Mouse (Mus musculus) forebrain, embryonic 15.5 days (tissue): ENCODE measurements around the gene Gpi1. TPM values are rescaled to one million over a fixed set of nuclear protein-coding genes. Genes with fewer than 3 reads are reported as not detected.

Experiments used
- ATAC-seq: fragments of 200-750 bp; cut with Nextera tagmentation; replicated peaks from 2 replicates; pipeline ENCODE4 v1.8.0; 2017; ENCODE audit warnings: mild to moderate bottlenecking, moderate TSS enrichment, moderate library complexity
- H3K27ac ChIP-seq: fragments of 300-500 bp; sonication (generic); replicated peaks from 2 replicates; pipeline ENCODE4 v1.5.1; 2015; ENCODE audit warnings: mild to moderate bottlenecking, inconsistent platforms
- H3K27me3 ChIP-seq: fragments of 300-500 bp; sonication (generic); 2 replicates; pipeline ENCODE4 v1.6.1; 2015; ENCODE audit warnings: inconsistent platforms
- H3K36me3 ChIP-seq: fragments of 300-500 bp; sonication (generic); 2 replicates; pipeline ENCODE4 v1.6.1; 2015; ENCODE audit warnings: mild to moderate bottlenecking, inconsistent platforms
- H3K4me1 ChIP-seq: fragments of 300-500 bp; sonication (generic); 2 replicates; pipeline ENCODE4 v1.6.1; 2015; ENCODE audit warnings: inconsistent platforms
- H3K4me2 ChIP-seq: fragments of 300-500 bp; sonication (generic); replicated peaks from 2 replicates; pipeline ENCODE4 v1.6.1; 2015; ENCODE audit warnings: mild to moderate bottlenecking, inconsistent platforms
- H3K4me3 ChIP-seq: fragments of 300-500 bp; sonication (generic); 2 replicates; pipeline ENCODE4 v1.5.1; 2015; ENCODE audit warnings: mild to moderate bottlenecking, inconsistent platforms
- H3K9ac ChIP-seq: fragments of 300-500 bp; sonication (generic); replicated peaks from 2 replicates; pipeline ENCODE4 v1.6.1; 2015; ENCODE audit warnings: mild to moderate bottlenecking, inconsistent platforms
- H3K9me3 ChIP-seq: fragments of 300-500 bp; sonication (generic); 2 replicates; pipeline ENCODE4 v1.6.1; 2016; ENCODE audit warnings: inconsistent platforms
- WGBS: fragments of 180-500 bp; shearing (Covaris S2); methylation state at CpG from one replicate; pipeline ENCODE4 v1.1.7; 2015; ENCODE audit warnings: mixed read lengths; 5-methylcytosine and 5-hydroxymethylcytosine counted together
- polyA plus RNA-seq: library from polyadenylated mRNA; unstranded; fragments of >200 nt; fragmentation: Nextera tagmentation; extraction: Ambion mirVana; gene quantifications from 2 replicates; pipeline ENCODE4 v1.2.1, GENCODE M21; 2015

The Gpi1 gene
- 173 and 180 TPM in 2 replicates for polyA plus RNA-seq

DNA sequence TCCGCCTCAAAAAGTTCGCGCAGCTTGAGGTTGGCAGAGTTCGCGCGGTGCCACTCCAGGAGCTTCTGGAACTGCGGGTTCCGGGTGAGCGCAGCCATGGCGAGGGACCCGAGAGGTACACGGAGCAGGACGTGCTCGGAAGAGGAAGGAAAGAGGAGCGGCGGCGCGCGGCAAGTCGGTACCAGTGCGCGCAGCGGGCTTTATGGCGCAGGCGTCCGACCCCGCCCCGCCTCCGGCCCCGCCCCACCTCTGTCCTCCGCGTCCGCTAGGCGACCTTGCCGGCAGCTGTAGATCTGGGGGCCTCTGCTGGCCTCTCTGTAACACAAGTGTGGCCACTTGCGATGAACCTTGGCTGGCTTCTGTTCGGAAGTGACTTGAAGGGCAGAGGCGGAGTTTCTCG is at the start of gene Gpi1:
TSS of gene Gpi1 (minus strand) at position 221 of the 400 bp plus-strand sequence.
- peaks cover 29% of the 10 kb centered on the region for H3K4me1 ChIP-seq
- under 1% methylated on average over 39 of the region's 39 CpGs for WGBS
- ATAC-seq, result peak; percentile 50

DNA sequence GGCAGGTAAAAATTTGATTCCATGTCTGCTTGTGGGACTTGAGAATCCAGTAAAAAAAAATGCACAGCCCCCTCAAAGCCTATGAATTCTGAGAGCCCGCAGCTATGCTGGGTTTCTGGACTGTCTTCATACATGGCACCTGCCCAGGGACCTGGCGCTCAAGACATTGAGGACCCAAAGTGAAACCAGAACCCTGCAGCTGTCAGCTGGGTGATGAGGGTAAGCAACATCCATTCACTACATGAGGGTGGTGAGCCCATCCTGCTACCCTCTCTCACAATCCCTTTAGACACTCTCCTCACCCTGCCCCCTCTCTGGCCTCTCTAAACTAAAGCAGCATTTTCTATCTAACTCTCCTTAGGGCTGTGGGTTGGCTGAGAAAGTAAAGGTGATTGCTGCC is 47.5 kb upstream of the Gpi1 start:
- H3K4me2 ChIP-seq, result no peak overlapping the region

More for the DNA sequence above, at the start of gene Gpi1:
- Histone ChIP-seq H3K9ac (peak within 1 kb of the TSS; percentile 65), H3K27me3 (no peaks in the 10 kb centered on the region), H3K36me3 (peaks cover 10% of the 10 kb centered on the region), H3K4me3 (peak within 1 kb of the TSS; percentile 66), H3K27ac (peak within 1 kb of the TSS; percentile 67), H3K4me2 (peak within 1 kb of the TSS; percentile 76), H3K9me3 (no peaks in the 10 kb centered on the region)

DNA sequence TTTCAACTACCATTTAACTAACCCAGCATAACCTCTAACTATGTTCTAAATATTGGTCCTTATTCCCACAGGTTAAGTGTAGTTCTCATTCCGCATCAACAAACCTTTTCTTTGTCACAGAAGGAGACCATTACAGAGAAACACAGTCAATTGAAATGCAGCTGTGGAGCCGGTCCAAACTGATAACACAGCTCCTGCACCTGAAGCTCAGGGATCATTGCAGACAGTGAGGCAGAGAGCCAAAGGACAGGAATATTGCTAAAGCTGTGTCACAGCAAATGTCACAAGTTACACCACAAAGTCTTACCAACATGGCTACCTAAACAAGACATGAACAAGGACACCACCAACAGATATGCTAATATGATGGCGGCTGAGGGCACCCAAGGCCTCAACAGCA is 45.9 kb upstream of the Gpi1 start:
- no peaks in the 10 kb centered on the region for H3K9me3 ChIP-seq
- no peak for ATAC-seq
- H3K27me3 ChIP-seq, result no peaks in the 10 kb centered on the region
- no peak overlapping the region for H3K9ac ChIP-seq
- peaks cover 3% of the 10 kb centered on the region for H3K36me3 ChIP-seq
- no peak overlapping the region for H3K4me2 ChIP-seq
- 83% methylated on average over 3 of the region's 3 CpGs for WGBS
- H3K4me1 ChIP-seq, result no peaks in the 10 kb centered on the region
- H3K27ac ChIP-seq, result no peak overlapping the region
- H3K4me3 ChIP-seq, result no peak overlapping the region

More for the DNA sequence above, 47.5 kb upstream of the Gpi1 start:
- no peak overlapping the region for H3K27ac ChIP-seq
- WGBS, result 92% methylated on average over 2 of the region's 2 CpGs
- ATAC-seq, result no peak
- no peaks in the 10 kb centered on the region for H3K9me3 ChIP-seq
- peaks cover 3% of the 10 kb centered on the region for H3K36me3 ChIP-seq
- H3K4me1 ChIP-seq, result no peaks in the 10 kb centered on the region
- H3K9ac ChIP-seq, result no peak overlapping the region
- H3K27me3 ChIP-seq, result no peaks in the 10 kb centered on the region
- H3K4me3 ChIP-seq, result no peak overlapping the region

DNA sequence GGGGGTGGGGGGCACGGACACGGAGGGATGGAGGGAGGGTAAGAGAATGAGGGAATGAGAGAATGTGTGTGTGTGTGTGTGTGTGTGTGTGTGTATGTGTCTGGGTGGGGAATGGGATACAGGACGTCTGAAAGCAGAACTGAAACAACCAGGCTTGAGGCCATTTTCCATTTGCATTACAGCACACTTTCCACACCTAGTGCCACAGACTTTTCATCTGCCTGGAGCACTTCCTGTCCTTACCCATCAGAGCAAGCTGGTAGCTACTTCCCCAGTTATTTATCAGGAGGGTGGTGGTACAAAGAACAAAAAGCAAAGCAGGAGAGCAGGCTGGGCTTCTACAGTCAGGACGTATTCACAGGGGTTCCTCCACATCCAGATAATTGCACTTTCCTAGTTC is 42.3 kb upstream of the Gpi1 start:
- H3K27ac ChIP-seq, result no peak overlapping the region
- H3K36me3 ChIP-seq, result peaks cover 3% of the 10 kb centered on the region
- no peak for ATAC-seq
- no peak overlapping the region for H3K4me3 ChIP-seq
- H3K9ac ChIP-seq, result no peak overlapping the region
- no peaks in the 10 kb centered on the region for H3K27me3 ChIP-seq
- H3K4me1 ChIP-seq, result peaks cover 2% of the 10 kb centered on the region; the same call in 1 of the 2 replicates
- no peak overlapping the region for H3K4me2 ChIP-seq
- 79% methylated on average over 4 of the region's 4 CpGs for WGBS
- no peaks in the 10 kb centered on the region for H3K9me3 ChIP-seq

DNA sequence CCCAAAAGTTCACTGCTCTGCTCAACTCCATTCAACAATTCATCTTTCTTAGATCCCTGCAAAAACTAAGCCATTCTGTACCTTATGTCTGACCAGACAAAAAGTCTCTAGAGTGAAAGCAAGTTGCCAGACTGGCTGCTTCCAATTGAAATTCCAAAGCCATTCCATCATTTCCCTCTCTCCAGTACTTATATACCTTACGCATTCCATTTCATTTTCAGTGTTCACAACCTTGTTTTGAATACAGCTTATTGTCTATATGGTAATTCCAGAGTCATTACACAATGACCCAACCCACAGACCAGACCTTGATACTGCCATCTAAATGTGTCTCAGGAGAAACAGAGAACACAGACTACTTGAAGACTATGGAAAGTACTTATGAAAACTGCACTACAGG is 38.3 kb upstream of the Gpi1 start:
- Histone ChIP-seq H3K4me2 (no peak overlapping the region), H3K4me1 (peaks cover 2% of the 10 kb centered on the region; the same call in 1 of the 2 replicates), H3K27ac (no peak overlapping the region), H3K27me3 (no peaks in the 10 kb centered on the region), H3K4me3 (no peak overlapping the region), H3K36me3 (no peaks in the 10 kb centered on the region), H3K9ac (no peak overlapping the region), H3K9me3 (no peaks in the 10 kb centered on the region)
- no peak for ATAC-seq
- 47% methylated on average over 1 of the region's 1 CpGs for whole genome bisulfite sequencing

DNA sequence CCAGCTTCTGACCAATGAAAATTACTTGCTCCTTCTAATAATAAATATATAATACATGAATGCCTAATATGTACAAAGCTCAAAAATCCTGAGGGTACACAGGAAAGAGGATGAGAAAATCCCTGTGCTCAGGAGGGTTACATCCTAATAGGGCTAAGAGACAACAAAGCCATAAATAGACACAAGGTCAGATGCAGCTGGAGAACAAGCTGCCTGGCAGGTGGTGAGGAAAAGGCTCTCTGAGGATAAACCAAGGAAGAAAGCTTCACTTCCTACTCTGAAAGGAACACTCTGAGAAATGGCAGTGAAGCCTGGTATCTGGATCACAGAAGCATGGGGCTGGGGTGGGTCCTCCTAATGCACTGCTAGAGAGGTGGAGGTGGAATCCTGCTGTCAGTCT is 36.3 kb upstream of the Gpi1 start:
- Histone ChIP-seq H3K9ac (no peak overlapping the region), H3K4me1 (peaks cover 2% of the 10 kb centered on the region; the same call in 1 of the 2 replicates), H3K27ac (no peak overlapping the region), H3K4me2 (no peak overlapping the region), H3K4me3 (no peak overlapping the region), H3K27me3 (no peaks in the 10 kb centered on the region), H3K9me3 (no peaks in the 10 kb centered on the region), H3K36me3 (peaks cover 10% of the 10 kb centered on the region)
- no peak for ATAC-seq

DNA sequence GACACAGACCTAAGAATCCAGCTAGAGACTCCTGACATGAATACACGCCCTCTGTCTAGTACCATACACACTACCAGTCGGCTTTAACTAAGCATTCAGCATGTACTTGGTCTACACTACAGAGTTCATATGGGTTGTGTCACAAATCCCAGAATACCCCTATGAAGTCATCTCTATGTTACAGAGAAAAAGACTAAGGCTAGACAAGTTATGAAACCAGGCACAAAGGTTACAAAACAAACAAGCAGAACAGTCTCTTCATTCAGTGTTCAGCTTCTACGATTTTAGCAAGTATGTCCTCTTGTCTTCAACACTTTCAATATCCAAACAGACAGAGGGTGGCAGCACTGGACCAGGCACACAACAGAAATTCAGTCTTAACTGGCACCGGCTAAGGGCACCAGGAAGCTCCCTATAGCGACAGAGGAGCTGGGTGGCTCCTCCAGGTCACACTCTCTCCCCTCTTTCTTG is 35.8 kb upstream of the Gpi1 start:
- H3K4me1 ChIP-seq, result peaks cover 2% of the 10 kb centered on the region; the same call in 1 of the 2 replicates
- no peak overlapping the region for H3K4me2 ChIP-seq
- H3K9ac ChIP-seq, result no peak overlapping the region
- no peaks in the 10 kb centered on the region for H3K9me3 ChIP-seq
- H3K36me3 ChIP-seq, result peaks cover 10% of the 10 kb centered on the region
- ATAC-seq, result no peak
- H3K27me3 ChIP-seq, result no peaks in the 10 kb centered on the region
- no peak overlapping the region for H3K4me3 ChIP-seq
- WGBS, result 63% methylated on average over 5 of the region's 5 CpGs
- no peak overlapping the region for H3K27ac ChIP-seq

DNA sequence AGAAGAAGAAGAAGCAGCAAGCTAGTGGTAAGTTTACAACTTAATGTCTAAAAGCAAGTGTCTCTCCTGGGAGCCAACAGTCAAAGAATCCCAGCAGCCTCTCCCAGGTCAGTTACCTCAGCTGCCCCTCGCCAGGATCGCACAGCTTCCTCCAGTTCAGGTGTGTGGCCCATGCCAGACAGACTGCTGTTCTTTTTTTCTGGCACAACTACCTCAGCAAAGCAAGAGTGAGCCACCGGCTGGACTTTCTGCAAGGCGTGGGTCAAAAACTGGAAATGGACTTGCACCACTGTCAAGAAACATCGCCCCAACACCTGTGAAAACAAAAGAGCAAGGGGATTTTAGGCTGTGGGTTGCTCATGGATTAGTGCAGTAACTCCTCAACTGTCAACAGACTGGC is 33.3 kb upstream of the Gpi1 start:
- Histone ChIP-seq H3K9ac (no peak overlapping the region), H3K4me2 (no peak overlapping the region)
- no peak for ATAC-seq

DNA sequence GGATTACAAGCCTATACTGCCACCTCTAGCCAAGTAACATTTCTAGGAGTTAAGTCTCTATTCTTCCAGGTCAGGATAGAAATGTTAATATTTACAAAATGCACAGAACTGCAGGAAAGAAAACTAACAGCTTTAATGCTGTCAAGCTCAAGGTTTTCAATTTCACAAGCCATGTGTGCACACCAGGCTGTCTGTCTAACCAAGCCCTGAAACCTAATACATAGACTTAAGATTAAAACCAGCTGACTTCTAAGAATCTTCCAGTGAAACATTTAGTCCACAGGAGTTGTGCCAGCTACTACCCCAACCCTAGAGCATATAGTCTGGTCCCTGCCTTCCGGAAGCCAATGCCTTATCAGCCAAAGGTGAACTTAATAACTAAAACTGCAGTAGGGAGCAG is 28.3 kb upstream of the Gpi1 start:
- no peaks in the 10 kb centered on the region for H3K9me3 ChIP-seq
- no peak overlapping the region for H3K27ac ChIP-seq
- no peak overlapping the region for H3K4me3 ChIP-seq
- no peak for ATAC-seq
- no peaks in the 10 kb centered on the region for H3K4me1 ChIP-seq
- no peak overlapping the region for H3K9ac ChIP-seq
- no peaks in the 10 kb centered on the region for H3K27me3 ChIP-seq
- peaks cover 39% of the 10 kb centered on the region for H3K36me3 ChIP-seq
- 89% methylated on average over 1 of the region's 1 CpGs for WGBS
- H3K4me2 ChIP-seq, result no peak overlapping the region

More for the DNA sequence above, 33.3 kb upstream of the Gpi1 start:
- 87% methylated on average over 5 of the region's 5 CpGs for WGBS
- H3K4me1 ChIP-seq, result no peaks in the 10 kb centered on the region
- H3K27me3 ChIP-seq, result no peaks in the 10 kb centered on the region
- H3K36me3 ChIP-seq, result peaks cover 10% of the 10 kb centered on the region
- H3K9me3 ChIP-seq, result no peaks in the 10 kb centered on the region
- H3K27ac ChIP-seq, result no peak overlapping the region
- no peak overlapping the region for H3K4me3 ChIP-seq

DNA sequence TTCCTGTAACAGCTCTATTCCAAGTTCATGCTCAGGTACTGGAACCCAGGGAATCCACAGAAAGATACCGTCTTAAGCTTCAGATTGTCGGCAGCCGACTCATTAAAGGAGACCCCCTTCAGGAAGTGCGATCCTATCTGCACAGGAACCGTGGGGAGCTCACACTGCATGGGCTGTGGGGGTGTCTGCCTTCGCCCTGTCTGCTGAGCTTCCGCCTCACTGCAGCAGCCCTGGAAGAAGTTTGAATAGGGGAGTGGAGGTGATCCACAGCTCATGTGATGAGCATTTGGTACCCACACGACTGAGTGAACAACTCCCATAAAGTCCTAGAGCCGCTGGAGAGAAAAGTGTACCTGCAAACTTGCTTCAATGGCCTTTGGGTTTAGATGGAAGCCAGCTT is 27.1 kb upstream of the Gpi1 start:
- Histone ChIP-seq H3K9me3 (no peaks in the 10 kb centered on the region), H3K4me3 (no peak overlapping the region), H3K4me2 (no peak overlapping the region), H3K27ac (no peak overlapping the region), H3K27me3 (no peaks in the 10 kb centered on the region), H3K9ac (no peak overlapping the region), H3K36me3 (peaks cover 47% of the 10 kb centered on the region), H3K4me1 (no peaks in the 10 kb centered on the region)
- WGBS, result 87% methylated on average over 9 of the region's 9 CpGs
- no peak for ATAC-seq

DNA sequence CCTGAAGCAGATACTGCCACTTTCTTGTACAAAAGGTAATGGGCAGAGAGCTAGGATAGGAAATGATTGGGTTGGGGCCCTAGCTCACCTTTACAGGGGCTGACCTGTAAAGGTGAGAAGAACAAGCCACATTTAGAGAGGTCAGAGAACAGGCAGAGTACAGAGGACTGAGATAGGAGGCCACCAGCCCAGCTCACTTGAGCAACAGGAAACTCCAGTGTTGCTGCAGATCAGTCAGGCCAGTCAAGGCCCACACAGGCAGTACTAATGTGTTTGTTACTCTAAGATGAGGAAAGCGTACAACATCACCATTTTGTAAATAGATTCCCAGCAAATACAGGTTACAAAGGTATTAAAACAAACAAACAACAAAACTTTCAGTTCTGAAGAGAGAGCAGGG is 25.8 kb upstream of the Gpi1 start:
- peaks cover 38% of the 10 kb centered on the region for H3K36me3 ChIP-seq
- WGBS, result 94% methylated on average over 1 of the region's 1 CpGs

DNA sequence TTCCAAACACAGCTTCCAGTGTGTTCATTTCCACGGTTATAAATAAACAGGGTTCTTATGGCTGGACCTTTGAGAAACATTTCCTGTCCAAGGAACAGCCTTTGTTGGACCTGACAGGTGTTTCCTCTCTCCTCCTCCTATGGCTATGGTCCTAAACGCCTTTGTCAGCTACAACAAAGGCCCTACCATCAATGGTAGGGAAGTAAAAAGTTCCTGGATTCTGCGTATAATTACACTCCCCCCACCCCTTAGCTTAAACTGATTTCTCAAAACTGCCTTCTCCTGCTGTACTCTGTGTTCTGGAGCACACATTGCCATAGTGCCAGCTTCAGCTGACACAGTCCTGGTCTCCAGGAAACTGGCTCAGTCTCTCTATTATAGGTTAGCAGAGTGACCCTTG is 25.0 kb upstream of the Gpi1 start:
- no peak for ATAC-seq
- 78% methylated on average over 3 of the region's 3 CpGs for WGBS
- no peak overlapping the region for H3K4me3 ChIP-seq
- no peak overlapping the region for H3K9ac ChIP-seq
- no peak overlapping the region for H3K4me2 ChIP-seq
- peaks cover 38% of the 10 kb centered on the region for H3K36me3 ChIP-seq
- H3K27me3 ChIP-seq, result no peaks in the 10 kb centered on the region
- no peaks in the 10 kb centered on the region for H3K9me3 ChIP-seq
- H3K27ac ChIP-seq, result no peak overlapping the region
- no peaks in the 10 kb centered on the region for H3K4me1 ChIP-seq

More for the DNA sequence above, 25.8 kb upstream of the Gpi1 start:
- H3K27me3 ChIP-seq, result no peaks in the 10 kb centered on the region
- H3K27ac ChIP-seq, result no peak overlapping the region
- no peak overlapping the region for H3K4me2 ChIP-seq
- H3K9me3 ChIP-seq, result no peaks in the 10 kb centered on the region
- no peak overlapping the region for H3K4me3 ChIP-seq
- no peak for ATAC-seq
- no peak overlapping the region for H3K9ac ChIP-seq
- H3K4me1 ChIP-seq, result no peaks in the 10 kb centered on the region

DNA sequence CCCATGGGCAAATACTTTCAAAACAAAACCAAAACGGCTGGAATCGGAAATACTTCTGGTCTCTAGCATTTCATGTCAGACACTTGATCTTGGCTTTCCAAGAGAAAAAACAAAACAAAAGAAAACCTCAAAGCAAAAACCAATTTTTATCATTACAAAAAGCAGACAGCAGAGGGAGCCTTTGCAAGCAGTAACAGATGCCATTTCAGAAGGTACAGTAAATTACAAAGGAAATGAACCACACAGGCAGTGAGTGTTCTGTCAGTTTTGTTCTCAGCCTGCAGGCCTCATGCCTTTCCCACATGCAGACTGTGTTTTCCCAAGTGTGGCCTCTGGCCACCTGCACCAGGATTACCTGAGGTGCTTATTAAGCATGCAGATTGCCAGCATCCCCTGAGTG is 21.9 kb upstream of the Gpi1 start:
- no peaks in the 10 kb centered on the region for H3K27me3 ChIP-seq
- H3K9ac ChIP-seq, result no peak overlapping the region
- peaks cover 37% of the 10 kb centered on the region for H3K36me3 ChIP-seq
- no peak overlapping the region for H3K4me2 ChIP-seq
- H3K4me1 ChIP-seq, result no peaks in the 10 kb centered on the region
- no peak overlapping the region for H3K4me3 ChIP-seq
- WGBS, result 88% methylated on average over 2 of the region's 2 CpGs
- ATAC-seq, result no peak
- H3K27ac ChIP-seq, result peak overlapping the region; percentile 52
- no peaks in the 10 kb centered on the region for H3K9me3 ChIP-seq
